Mouse (Mus musculus) intestine, postnatal 0 days (tissue): ENCODE results near the gene Sptbn1. TPM values are rescaled to one million over a fixed set of nuclear protein-coding genes. Genes with fewer than 3 reads are reported as not detected.

ENCODE experiments used
- ATAC-seq: fragments of 200-750 bp; cut with Nextera tagmentation; 2 replicates; pipeline ENCODE4 v1.8.0; 2017; ENCODE audit warnings: mild to moderate bottlenecking, moderate TSS enrichment, moderate library complexity
- H3K27ac ChIP-seq: fragments of 300-500 bp; sonication (generic); 2 replicates; pipeline ENCODE4 v1.5.1; 2014; ENCODE audit warnings: mild to moderate bottlenecking, low read depth, low read length, moderate library complexity
- H3K27me3 ChIP-seq: fragments of 300-500 bp; sonication (generic); replicated peaks from 2 replicates; pipeline ENCODE4 v1.6.1; 2014; ENCODE audit warnings: low read length, mixed read lengths; ENCODE audit not compliant: control insufficient read depth, insufficient read depth
- H3K36me3 ChIP-seq: fragments of 300-500 bp; sonication (generic); 2 replicates; pipeline ENCODE4 v1.6.1; 2014; ENCODE audit warnings: mild to moderate bottlenecking, moderate library complexity; ENCODE audit not compliant: control insufficient read depth, insufficient read depth
- H3K4me1 ChIP-seq: fragments of 300-500 bp; sonication (generic); replicated peaks from 2 replicates; pipeline ENCODE4 v1.6.1; 2014; ENCODE audit warnings: antibody characterized with exemption, low read length, mixed read lengths; ENCODE audit not compliant: control insufficient read depth, insufficient read depth
- H3K4me2 ChIP-seq: fragments of 300-500 bp; sonication (generic); replicated peaks from 2 replicates; pipeline ENCODE4 v1.6.1; 2014; ENCODE audit warnings: low read depth, mild to moderate bottlenecking, moderate library complexity
- H3K4me3 ChIP-seq: fragments of 300-500 bp; sonication (generic); 2 replicates; pipeline ENCODE4 v1.5.1; 2014; ENCODE audit warnings: low read depth, low read length
- H3K9ac ChIP-seq: fragments of 300-500 bp; sonication (generic); 2 replicates; pipeline ENCODE4 v1.6.1; 2014; ENCODE audit warnings: mild to moderate bottlenecking, low read depth, low read length
- H3K9me3 ChIP-seq: fragments of 300-500 bp; sonication (generic); 2 replicates; pipeline ENCODE4 v1.6.1; 2016; ENCODE audit warnings: mixed run types; ENCODE audit not compliant: control insufficient read depth
- CTCF ChIP-seq: sonication (generic); IDR thresholded peaks from 2 replicates; pipeline ENCODE4 v1.5.1; 2016; ENCODE audit warnings: low read depth, mild to moderate bottlenecking, control low read depth, antibody characterized with exemption, moderate library complexity
- WGBS: fragments of 180-500 bp; shearing (Covaris S2); extraction: QIAGEN DNeasy Blood & Tissue Kit; methylation state at CpG from one replicate; pipeline ENCODE4 v1.1.7; 2014; 5-methylcytosine and 5-hydroxymethylcytosine counted together
- polyA plus RNA-seq: library from polyadenylated mRNA; unstranded; fragments of >200 nt; fragmentation: Nextera tagmentation; extraction: Ambion mirVana; gene quantifications from 2 replicates; pipeline ENCODE4 v1.2.1, GENCODE M21; 2015

The Sptbn1 gene
- polyA plus RNA-seq, 1 experiment from 2014 or later = 73.5 TPM

GRCm38 (mm10) chr11:30186902-30187470, 81.0 kb downstream of the Sptbn1 start:
- Histone ChIP-seq H3K4me1 (peaks cover 9% of the 10 kb centered on the region; the same call in 1 of the 2 replicates), H3K27me3 (no peaks in the 10 kb centered on the region), H3K36me3 (no peaks in the 10 kb centered on the region), H3K9me3 (no peaks in the 10 kb centered on the region), H3K4me2 (no peak overlapping the region; the same call in 1 of the 2 replicates), H3K4me3 (no peak overlapping the region), H3K27ac (no peak overlapping the region), H3K9ac (no peak overlapping the region)
- no peak for ATAC-seq
- TF ChIP-seq CTCF = no peak
- 63% methylated on average over 4 of the region's 4 CpGs for WGBS

DNA sequence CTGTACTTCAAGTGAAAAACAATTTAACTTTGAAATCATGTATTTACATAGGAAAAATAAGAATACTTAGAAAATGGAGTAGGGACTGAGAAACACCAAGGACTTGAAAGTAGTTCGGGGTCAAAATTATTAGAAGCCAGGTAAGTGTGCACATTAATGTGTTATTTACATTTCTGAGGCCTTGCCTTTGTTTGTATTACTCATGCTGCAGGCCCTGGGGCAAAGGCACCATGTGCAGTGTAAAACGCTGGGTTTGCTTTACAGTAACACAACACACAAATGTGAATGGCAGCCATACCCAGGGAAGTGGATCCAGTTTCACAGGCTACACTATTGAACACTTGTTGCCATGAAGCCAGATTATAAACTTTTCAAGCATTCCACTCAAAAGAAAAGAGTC, 83.4 kb downstream of the Sptbn1 start:
- Histone ChIP-seq H3K9me3 (no peaks in the 10 kb centered on the region), H3K27ac (no peak overlapping the region), H3K9ac (no peak overlapping the region), H3K4me2 (no peak overlapping the region), H3K4me3 (no peak overlapping the region), H3K36me3 (no peaks in the 10 kb centered on the region), H3K4me1 (peaks cover 4% of the 10 kb centered on the region; the same call in 1 of the 2 replicates), H3K27me3 (no peaks in the 10 kb centered on the region)
- no peak for TF ChIP-seq CTCF
- WGBS = 38% methylated on average over 2 of the region's 2 CpGs
- ATAC-seq = no peak

GRCm38 (mm10) chr11:30182716-30183411, 85.1 kb downstream of the Sptbn1 start:
- 35% methylated on average over 8 of the region's 8 CpGs for WGBS
- Histone ChIP-seq H3K9me3 (no peaks in the 10 kb centered on the region), H3K4me1 (peaks cover 4% of the 10 kb centered on the region; the same call in 1 of the 2 replicates), H3K4me2 (no peak overlapping the region), H3K36me3 (no peaks in the 10 kb centered on the region), H3K4me3 (no peak overlapping the region), H3K27me3 (no peaks in the 10 kb centered on the region), H3K27ac (0 out of 2 replicates have a peak overlapping the region, but pooled peaks have one; percentile 3), H3K9ac (no peak overlapping the region)
- peak; percentile 71 for ATAC-seq
- no peak for TF ChIP-seq CTCF

DNA sequence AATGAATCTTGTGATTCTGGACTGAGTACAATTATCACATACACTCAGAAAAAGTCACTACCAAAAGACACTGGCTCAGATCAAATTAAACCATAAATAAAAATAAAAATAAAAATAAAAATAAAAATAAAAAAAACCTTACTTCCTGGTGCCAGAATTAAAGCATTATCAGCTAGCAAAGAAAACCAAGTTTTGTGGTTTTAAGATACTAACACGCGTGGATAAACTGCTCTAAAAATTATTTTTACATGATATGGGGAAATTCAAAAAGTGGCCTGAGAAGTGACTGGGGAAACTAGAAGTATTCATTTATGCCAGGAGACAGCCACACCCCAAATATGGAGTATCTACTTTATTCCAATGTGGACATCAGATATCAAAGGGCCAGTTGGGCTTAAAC, 89.8 kb downstream of the Sptbn1 start:
- Histone ChIP-seq H3K9me3 (no peaks in the 10 kb centered on the region), H3K4me3 (no peak overlapping the region), H3K27ac (no peak overlapping the region), H3K36me3 (0 out of 2 replicates have a peak, but pooled peaks cover 4% of the 10 kb centered on the region), H3K4me1 (0 out of 2 replicates have a peak, but pooled peaks cover 15% of the 10 kb centered on the region), H3K27me3 (no peaks in the 10 kb centered on the region), H3K9ac (no peak overlapping the region), H3K4me2 (no peak overlapping the region)
- TF ChIP-seq CTCF = no peak
- WGBS = 90% methylated on average over 2 of the region's 2 CpGs
- ATAC-seq = no peak

DNA sequence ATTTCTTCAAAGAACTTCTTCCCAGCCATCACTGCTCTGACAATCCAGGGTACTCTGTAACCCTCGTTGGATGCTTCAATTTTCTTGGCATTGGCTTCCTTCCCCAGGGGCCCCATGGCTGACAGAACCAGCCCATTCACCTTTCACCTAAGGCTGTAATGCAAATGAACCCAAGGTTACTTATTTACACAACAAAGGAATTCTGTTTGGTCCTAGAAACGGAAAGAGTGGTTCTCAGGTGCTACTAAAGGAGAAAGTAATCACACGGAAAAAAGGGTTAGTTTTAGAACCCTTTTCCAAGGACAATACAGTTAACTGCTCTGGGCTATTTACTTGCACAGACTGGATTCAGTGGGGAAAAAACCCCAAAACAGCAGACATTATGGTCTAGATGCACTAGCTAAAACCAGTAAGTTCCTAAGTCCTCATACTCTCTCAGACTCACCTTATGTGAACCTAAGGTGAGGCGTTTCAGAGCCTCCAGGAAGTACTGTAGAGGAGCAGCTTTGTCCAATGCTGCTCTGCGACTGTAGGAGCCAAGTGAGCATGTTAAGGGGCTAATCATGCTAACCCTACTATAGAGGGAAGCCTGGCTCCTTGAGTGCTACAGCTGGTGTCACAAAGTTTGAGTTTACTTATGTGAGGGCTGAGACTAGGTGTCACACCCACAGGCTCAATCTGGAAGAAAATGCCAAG, 90.7 kb downstream of the Sptbn1 start:
- ATAC-seq = peak; percentile 66
- 0 out of 2 replicates have a peak overlapping the region, but pooled peaks have one; percentile 4 for H3K4me2 ChIP-seq

GRCm38 (mm10) chr11:30176111-30176510, 91.9 kb downstream of the Sptbn1 start:
- Histone ChIP-seq H3K27me3 (no peaks in the 10 kb centered on the region), H3K9ac (no peak overlapping the region), H3K36me3 (0 out of 2 replicates have a peak, but pooled peaks cover 5% of the 10 kb centered on the region), H3K4me1 (0 out of 2 replicates have a peak, but pooled peaks cover 18% of the 10 kb centered on the region), H3K4me2 (no peak overlapping the region), H3K4me3 (no peak overlapping the region), H3K27ac (peak overlapping the region; percentile 41), H3K9me3 (no peaks in the 10 kb centered on the region)
- no peak for ATAC-seq
- no peak for TF ChIP-seq CTCF
- WGBS = 45% methylated on average over 3 of the region's 3 CpGs

More for the DNA sequence above, 90.7 kb downstream of the Sptbn1 start:
- Histone ChIP-seq H3K9ac (no peak overlapping the region), H3K36me3 (0 out of 2 replicates have a peak, but pooled peaks cover 5% of the 10 kb centered on the region), H3K27me3 (no peaks in the 10 kb centered on the region), H3K4me1 (0 out of 2 replicates have a peak, but pooled peaks cover 18% of the 10 kb centered on the region), H3K9me3 (no peaks in the 10 kb centered on the region), H3K27ac (0 out of 2 replicates have a peak overlapping the region, but pooled peaks have one; percentile 42), H3K4me3 (no peak overlapping the region)
- 26% methylated on average over 5 of the region's 5 CpGs for WGBS
- no peak for TF ChIP-seq CTCF
